Mouse (Mus musculus) thymus, adult 2 months (tissue): ENCODE measurements at regions not wholly inside any gene's neighbourhood (a gene's known extent, or its start where the extent isn't known, plus 50 kb on each side); places are given as distances from the start of the nearest gene placed in this dataset.

Experiments
- DNase-seq: peaks from one replicate; pipeline ENCODE4 v3.0.0; 2021
- H3K27ac ChIP-seq: fragments of 200-500 bp; 2 replicates; pipeline ENCODE4 v1.5.1; 2012; ENCODE audit warnings: low read length, control low read depth; ENCODE audit not compliant: control insufficient read depth, insufficient read depth
- H3K27me3 ChIP-seq: fragments of 200-500 bp; 2 replicates; pipeline ENCODE4 v1.6.1; 2012; ENCODE audit warnings: mild to moderate bottlenecking, low read length, moderate library complexity, mixed read lengths; ENCODE audit not compliant: control insufficient read depth, insufficient read depth
- H3K36me3 ChIP-seq: fragments of 200-500 bp; 2 replicates; pipeline ENCODE4 v1.6.1; 2012; ENCODE audit warnings: mild to moderate bottlenecking, low read length, moderate library complexity; ENCODE audit not compliant: control insufficient read depth, insufficient read depth
- H3K4me1 ChIP-seq: fragments of 200-500 bp; replicated peaks from 2 replicates; pipeline ENCODE4 v1.6.1; 2012; ENCODE audit warnings: low read length; ENCODE audit not compliant: control insufficient read depth, insufficient read depth
- H3K4me3 ChIP-seq: fragments of 200-500 bp; 2 replicates; pipeline ENCODE4 v1.5.1; 2012; ENCODE audit warnings: mild to moderate bottlenecking, low read length, control low read depth, moderate library complexity; ENCODE audit not compliant: control insufficient read depth, insufficient read depth
- CTCF ChIP-seq: fragments of 200-500 bp; IDR thresholded peaks from 2 replicates; pipeline ENCODE4 v1.5.1; 2012; ENCODE audit warnings: mild to moderate bottlenecking, control low read depth, low read length, moderate library complexity, borderline replicate concordance; ENCODE audit not compliant: control insufficient read depth, poor library complexity, insufficient read depth; ENCODE audit errors: extremely low read depth
- POLR2A ChIP-seq: fragments of 200-500 bp; IDR thresholded peaks from 2 replicates; pipeline ENCODE4 v1.6.1; 2012; ENCODE audit warnings: mild to moderate bottlenecking, low read length, control low read depth, moderate library complexity; ENCODE audit not compliant: control insufficient read depth, poor library complexity, insufficient read depth; ENCODE audit errors: extremely low read depth
- WGBS: fragments of 180-500 bp; shearing (Covaris S2); methylation state at CpG from one replicate; pipeline ENCODE4 v1.1.7; 2018; 5-methylcytosine and 5-hydroxymethylcytosine counted together

GRCm38 (mm10) chr4:154726636-154727045 is 59.0 kb upstream of the Actrt2 start:
- H3K27ac ChIP-seq = no peak overlapping the region
- 59% methylated on average over 3 of the region's 3 CpGs for WGBS
- no peaks in the 10 kb centered on the region for H3K36me3 ChIP-seq
- H3K4me1 ChIP-seq = no peaks in the 10 kb centered on the region
- no peak overlapping the region for H3K4me3 ChIP-seq
- H3K27me3 ChIP-seq = no peaks in the 10 kb centered on the region
- DNase-seq = no peak
- TF ChIP-seq POLR2A = no peak
- TF ChIP-seq CTCF = no peak

- no peak for DNase-seq
- Histone ChIP-seq H3K4me1 (no peaks in the 10 kb centered on the region), H3K27ac (no peak overlapping the region), H3K27me3 (no peaks in the 10 kb centered on the region), H3K4me3 (no peak overlapping the region), H3K36me3 (no peaks in the 10 kb centered on the region)
- TF ChIP-seq CTCF (no peak), POLR2A (no peak)
- 80% methylated on average over 7 of the region's 7 CpGs for WGBS
Observed at GRCm38 (mm10) chr4:154727945-154728344, 60.3 kb upstream of the Actrt2 start.

GRCm38 (mm10) chr4:154730646-154731045 is 63.0 kb upstream of the Actrt2 start:
- H3K27me3 ChIP-seq = no peaks in the 10 kb centered on the region
- TF ChIP-seq POLR2A (no peak), CTCF (no peak)
- 93% methylated on average over 5 of the region's 5 CpGs for WGBS
- no peak for DNase-seq
- H3K4me3 ChIP-seq = no peak overlapping the region
- H3K27ac ChIP-seq = no peak overlapping the region
- no peaks in the 10 kb centered on the region for H3K4me1 ChIP-seq
- H3K36me3 ChIP-seq = no peaks in the 10 kb centered on the region

GRCm38 (mm10) chr4:154731345-154731744 is 63.7 kb upstream of the Actrt2 start:
- TF ChIP-seq POLR2A (no peak), CTCF (no peak)
- Histone ChIP-seq H3K4me3 (no peak overlapping the region), H3K36me3 (no peaks in the 10 kb centered on the region), H3K27ac (no peak overlapping the region), H3K27me3 (no peaks in the 10 kb centered on the region), H3K4me1 (no peaks in the 10 kb centered on the region)
- 69% methylated on average over 15 of the region's 15 CpGs for WGBS
- no peak for DNase-seq

- 84% methylated on average over 6 of the region's 6 CpGs for whole genome bisulfite sequencing
Observed at GRCm38 (mm10) chr4:154736071-154736470, 68.4 kb upstream of the Actrt2 start.

GRCm38 (mm10) chr4:154741123-154741890 is 73.6 kb upstream of the Actrt2 start:
- H3K27ac ChIP-seq = no peak overlapping the region
- H3K4me1 ChIP-seq = no peaks in the 10 kb centered on the region
- WGBS = 74% methylated on average over 27 of the region's 27 CpGs
- no peak for DNase-seq
- H3K27me3 ChIP-seq = no peaks in the 10 kb centered on the region
- no peaks in the 10 kb centered on the region for H3K36me3 ChIP-seq
- TF ChIP-seq CTCF = no peak
- TF ChIP-seq POLR2A = no peak
- H3K4me3 ChIP-seq = no peak overlapping the region

More at GRCm38 (mm10) chr4:154736071-154736470, 68.4 kb upstream of the Actrt2 start:
- H3K27me3 ChIP-seq = no peaks in the 10 kb centered on the region
- H3K27ac ChIP-seq = no peak overlapping the region
- TF ChIP-seq POLR2A = no peak
- TF ChIP-seq CTCF = no peak
- H3K4me1 ChIP-seq = no peaks in the 10 kb centered on the region
- DNase-seq = no peak
- no peak overlapping the region for H3K4me3 ChIP-seq
- no peaks in the 10 kb centered on the region for H3K36me3 ChIP-seq
